Mouse (Mus musculus) liver, adult 2 months (tissue): ENCODE data around the gene Ccdc148.

Experiments used
- CTCF ChIP-seq: fragments of 200-500 bp; IDR thresholded peaks from 2 replicates; pipeline ENCODE4 v1.5.1; 2011; ENCODE audit warnings: low read depth, low read length, control low read depth
- POLR2A ChIP-seq: fragments of 200-500 bp; IDR thresholded peaks from 2 replicates; pipeline ENCODE4 v1.6.1; 2011; ENCODE audit warnings: low read length, control low read depth; ENCODE audit not compliant: insufficient read depth; ENCODE audit errors: extremely low read depth

DNA sequence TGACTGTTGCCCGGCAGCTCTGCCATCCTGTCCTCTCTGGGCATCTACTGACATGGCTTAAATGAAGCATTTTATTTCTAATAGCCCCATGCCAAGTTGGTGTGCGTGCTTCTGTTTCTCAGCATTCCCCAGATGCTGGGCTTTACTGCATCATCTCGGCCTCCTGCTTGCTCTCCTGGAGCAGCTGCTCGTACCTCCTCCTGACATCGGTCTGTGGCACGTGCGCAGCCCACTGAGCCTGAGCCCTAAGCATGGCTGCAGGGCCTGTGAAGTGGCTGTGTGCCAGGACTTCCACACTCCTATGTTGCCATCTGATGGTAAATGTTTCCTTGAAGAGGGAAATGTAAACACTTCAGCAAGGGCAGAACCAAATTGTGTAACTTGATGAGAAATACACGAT, 31.0 kb upstream of the Ccdc148 start:
- TF ChIP-seq CTCF: no peak
- no peak for TF ChIP-seq POLR2A
